Mouse (Mus musculus): ENCODE results near the gene Tet3. TPM values are rescaled to one million over a fixed set of nuclear protein-coding genes. Genes with fewer than 3 reads are reported as not detected.

Gene Tet3
- total RNA-seq (2021), result 100 to 1,000 TPM; 102 TPM
- long read RNA-seq, partial matches to known transcripts, result 0 of 13 reads
- long read RNA-seq, other reads (novel, unspliced or antisense), result 13 of 13 reads

DNA sequence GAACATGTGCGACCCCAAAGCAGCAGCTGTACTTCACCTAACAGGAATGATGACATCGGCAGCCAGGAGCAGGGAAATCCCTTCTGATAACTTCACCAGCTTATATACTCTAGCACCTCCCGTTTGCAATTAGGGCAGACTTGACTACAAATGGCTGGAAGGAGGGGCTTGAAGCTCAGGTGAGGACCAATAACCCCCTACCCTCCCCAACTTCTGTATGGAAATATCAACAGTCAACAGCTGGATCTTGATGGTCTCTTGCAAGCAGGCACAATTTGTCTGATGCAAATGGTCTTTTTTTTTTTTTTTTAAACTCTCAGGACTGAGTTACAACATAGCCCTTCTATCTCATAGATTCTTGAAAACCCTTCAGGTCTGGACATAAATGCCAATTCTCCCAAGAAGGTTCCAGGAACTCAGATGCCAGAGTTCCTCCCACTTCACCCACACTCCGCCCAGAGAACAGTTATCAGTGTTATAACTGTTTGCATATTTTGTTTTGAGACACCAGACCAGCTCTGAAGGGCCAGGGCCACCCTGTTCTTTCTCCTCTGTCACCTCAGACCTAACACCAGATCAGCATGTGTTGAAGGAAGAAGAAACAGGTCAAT is at the start of gene Tet3:
Gene Tet3, minus strand, starts transcription at position 51 of the 611 bp plus-strand sequence.
- DNase-seq (ENCODE audit: low spot score in 2 of 2), result no peak

DNA sequence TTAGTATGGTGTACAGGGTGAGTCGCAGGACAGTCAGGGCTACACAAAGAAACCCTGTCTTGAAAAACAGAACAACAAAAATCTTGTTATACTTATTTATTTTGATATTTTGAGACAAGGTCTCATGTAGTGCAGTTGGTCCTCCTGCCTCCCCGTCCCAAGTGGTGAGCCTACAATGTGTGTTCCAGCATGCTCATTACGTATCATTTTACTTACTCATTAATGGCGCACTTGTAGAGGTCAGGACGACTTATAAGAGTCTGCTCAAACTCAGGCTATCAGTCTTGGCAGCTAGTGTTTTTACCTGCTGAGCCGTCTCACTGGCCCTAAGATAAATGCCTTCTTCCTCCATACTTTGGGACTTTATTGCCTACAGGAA is 48.3 kb upstream of the Tet3 start:
- no peak for DNase-seq (ENCODE audit: low spot score in 2 of 2)

GRCm38 (mm10) chr6:83506258-83507167 is 47.6 kb upstream of the Tet3 start, which contains the start of gene Dguok:
TSS of gene Dguok (minus strand) at chr6:83506969.
- peak; percentile 96 to 97 for DNase-seq (ENCODE audit: low spot score in 2 of 2)

GRCm38 (mm10) chr6:83505554-83505953 is 46.7 kb upstream of the Tet3 start:
- no peak for DNase-seq (ENCODE audit: low spot score in 2 of 2)

- DNase-seq (ENCODE audit: low spot score in 2 of 2), result no peak
Observed at GRCm38 (mm10) chr6:83503361-83503760, 44.5 kb upstream of the Tet3 start.

- DNase-seq (ENCODE audit: low spot score in 2 of 2), result no peak
Observed at GRCm38 (mm10) chr6:83502656-83503055, 43.8 kb upstream of the Tet3 start.

GRCm38 (mm10) chr6:83501524-83502310 is 42.8 kb upstream of the Tet3 start:
- DNase-seq (ENCODE audit: low spot score in 2 of 2), result no peak

DNA sequence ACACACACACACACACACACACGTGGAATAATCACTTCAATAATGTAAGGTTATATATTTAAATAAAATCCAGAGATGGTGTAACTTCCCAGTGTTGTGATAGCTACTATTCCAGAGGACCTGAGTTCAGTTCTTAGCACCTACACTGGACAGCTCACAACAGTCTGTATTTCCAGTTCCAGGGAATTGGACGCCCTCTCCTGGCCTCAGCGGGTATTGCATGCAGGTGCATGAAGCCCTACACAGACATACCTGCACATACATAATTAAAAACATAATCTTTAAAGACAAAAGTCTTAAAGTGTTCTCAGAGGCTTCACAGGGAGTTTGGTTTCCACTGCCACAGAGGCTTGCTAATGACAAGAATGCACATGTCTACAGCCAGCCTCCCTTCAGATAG is 41.6 kb upstream of the Tet3 start:
- DNase-seq (ENCODE audit: low spot score in 2 of 2), result no peak

- DNase-seq (ENCODE audit: low spot score in 2 of 2), result no peak
Observed at GRCm38 (mm10) chr6:83499078-83499477, 40.2 kb upstream of the Tet3 start.

DNA sequence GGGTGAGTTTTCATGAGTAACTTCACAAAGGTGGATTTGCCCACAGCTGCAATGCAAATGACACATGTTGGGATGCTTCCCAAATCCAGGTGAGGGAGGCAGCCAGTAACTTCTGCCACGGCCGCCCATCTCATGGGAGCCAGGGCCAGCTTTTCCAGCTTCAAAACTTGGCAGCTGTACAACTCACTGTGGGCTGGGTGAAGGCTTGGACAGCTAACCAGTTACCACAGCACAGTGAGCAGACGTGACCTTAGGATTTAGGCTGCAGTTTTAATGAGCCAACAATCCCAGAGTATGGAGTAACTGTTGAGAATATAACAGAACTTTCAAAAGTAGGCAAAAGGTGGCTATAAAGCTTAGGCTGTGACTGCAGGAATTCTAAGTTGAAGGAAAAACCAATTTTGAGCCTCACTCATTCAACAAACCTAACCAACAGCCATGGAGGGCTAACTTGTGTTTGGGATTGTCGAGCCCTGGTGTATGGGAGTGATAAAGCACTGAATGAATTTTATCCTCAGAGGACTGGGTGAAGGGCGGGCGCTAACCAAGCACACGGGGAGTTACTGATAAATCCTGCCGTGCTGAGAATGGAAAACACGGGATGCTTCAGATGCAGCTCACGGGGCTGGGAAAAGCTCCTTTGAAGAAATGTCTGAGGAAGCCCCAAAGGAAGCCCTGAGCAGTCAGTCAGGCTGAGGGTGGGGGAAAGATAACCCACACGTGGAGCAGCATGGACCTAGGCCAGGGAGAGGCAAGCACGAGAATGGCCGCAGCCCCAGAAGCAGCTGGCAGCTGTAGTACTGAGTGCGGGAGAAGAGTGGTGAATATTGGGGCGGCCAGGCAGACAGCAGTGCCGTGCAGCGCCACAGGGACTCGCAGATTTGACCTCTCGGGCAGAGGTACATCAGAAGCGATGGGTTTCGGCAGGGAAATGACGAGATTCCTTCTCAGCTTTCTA is 38.1 kb upstream of the Tet3 start:
- DNase-seq (ENCODE audit: low spot score in 2 of 2), result no peak

DNA sequence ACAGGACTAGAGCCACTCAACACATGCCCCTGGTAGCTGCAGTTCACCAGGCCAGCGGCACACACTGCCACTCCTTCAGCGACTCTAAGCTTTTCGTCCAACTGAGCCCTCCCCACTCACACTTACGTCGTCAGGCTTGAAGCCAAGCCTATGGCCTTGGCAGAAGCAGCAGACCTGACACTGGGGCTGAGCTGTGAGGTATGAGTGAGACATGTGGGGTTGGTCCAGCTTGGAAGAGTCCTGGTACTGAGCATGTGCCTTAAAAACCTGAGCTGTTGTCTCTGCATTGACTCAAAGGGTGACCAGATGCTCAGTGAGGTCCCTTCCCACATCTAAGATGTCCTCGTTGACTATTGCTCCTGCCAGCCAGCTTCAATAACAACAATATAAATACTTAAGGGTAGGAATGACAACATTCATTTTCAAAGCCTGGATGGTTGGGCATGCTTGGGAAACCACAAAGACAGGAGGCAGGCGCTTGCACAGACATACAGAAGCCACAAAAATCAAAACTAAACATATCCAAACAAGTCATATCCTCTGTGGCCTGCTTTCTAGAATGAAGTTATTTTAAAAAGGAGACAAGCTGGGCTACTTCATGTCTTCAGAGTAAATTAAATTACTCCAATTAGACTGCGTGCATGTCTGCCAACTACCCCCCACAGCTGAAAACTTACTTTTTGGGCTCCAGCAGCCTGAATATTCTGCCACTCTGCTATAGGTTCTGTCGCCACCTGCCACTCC is 37.3 kb upstream of the Tet3 start:
- no peak for DNase-seq (ENCODE audit: low spot score in 2 of 2)

DNA sequence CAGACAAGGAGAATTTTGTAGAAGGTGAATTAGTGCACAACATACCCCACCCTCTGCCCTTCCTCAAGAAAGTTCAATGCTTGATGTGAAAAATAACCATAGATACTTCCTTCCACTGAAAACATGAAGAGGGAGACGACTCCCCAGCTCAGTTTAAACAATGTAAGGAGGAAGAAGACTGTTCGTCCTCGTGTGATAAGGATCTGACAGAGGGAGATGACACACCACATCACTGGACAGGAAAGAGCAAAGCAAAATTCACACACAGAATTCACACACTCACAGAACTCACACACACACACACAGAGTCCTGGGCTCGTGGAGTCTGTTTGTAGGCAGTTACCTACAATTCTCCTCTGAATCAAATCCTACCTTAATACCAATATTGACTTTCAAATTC is 31.7 kb upstream of the Tet3 start:
- DNase-seq (ENCODE audit: low spot score in 2 of 2), result no peak

DNA sequence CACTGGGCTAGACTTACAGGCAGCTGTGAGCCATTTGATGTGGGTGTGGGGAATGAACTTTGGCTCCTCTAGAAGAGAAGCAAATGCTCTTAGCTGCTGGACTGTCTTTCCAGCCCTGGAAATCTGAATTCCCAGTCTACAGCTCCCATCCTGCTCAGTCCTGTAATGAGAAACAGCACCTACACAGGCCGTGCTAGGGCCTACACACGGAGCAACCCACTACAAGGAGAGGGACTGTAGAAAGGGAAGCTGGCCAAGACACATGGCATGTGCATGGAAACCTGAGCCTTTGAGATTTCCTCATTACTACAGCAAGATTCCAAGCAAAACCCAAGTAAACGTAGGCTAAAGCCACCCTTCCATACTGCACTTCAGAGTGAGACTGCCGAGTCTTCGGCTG is 29.3 kb upstream of the Tet3 start:
- DNase-seq (ENCODE audit: low spot score in 2 of 2), result no peak

- no peak for DNase-seq (ENCODE audit: low spot score in 2 of 2)
Observed at GRCm38 (mm10) chr6:83487298-83487697, 28.4 kb upstream of the Tet3 start.

GRCm38 (mm10) chr6:83485854-83486253 is 27.0 kb upstream of the Tet3 start:
- DNase-seq (ENCODE audit: low spot score in 2 of 2), result peak in 1 of 2 experiments; percentile 23

DNA sequence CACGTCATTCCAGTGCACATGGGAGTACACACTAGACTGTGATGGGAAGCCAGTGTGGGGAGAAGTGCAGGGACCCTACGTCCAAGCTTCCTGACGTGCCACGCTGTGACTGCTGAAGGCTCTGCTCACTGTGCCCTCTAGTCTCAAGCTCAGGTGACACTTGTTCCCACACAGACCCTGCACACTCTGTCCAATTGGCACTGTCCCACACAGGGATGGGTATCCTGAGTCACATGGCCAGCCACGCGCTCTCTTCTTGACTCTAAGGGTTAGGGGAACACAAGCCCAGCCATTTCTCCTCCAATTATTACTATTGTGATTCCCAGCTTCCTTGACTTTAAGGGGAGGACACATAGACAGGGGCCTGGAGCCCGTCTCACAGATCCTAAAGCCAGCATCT is 24.9 kb upstream of the Tet3 start:
- DNase-seq (ENCODE audit: low spot score in 2 of 2), result no peak

- no peak for DNase-seq (ENCODE audit: low spot score in 2 of 2)
Observed at GRCm38 (mm10) chr6:83482418-83483085, 23.7 kb upstream of the Tet3 start.

GRCm38 (mm10) chr6:83480019-83480655 is 21.3 kb upstream of the Tet3 start:
- no peak for DNase-seq (ENCODE audit: low spot score in 2 of 2)

GRCm38 (mm10) chr6:83479193-83479592 is 20.3 kb upstream of the Tet3 start:
- DNase-seq (ENCODE audit: low spot score in 2 of 2), result no peak

Data from layer of hippocampus, postnatal 10 days (tissue).